Mouse (Mus musculus) forebrain, embryonic 11.5 days (tissue): ENCODE results near the gene Stpg2. TPM values are rescaled to one million over a fixed set of nuclear protein-coding genes. Genes with fewer than 3 reads are reported as not detected.
A peak's percentile ranks its signal among the peaks of the same experiment; 100 is the strongest.

Experiments
- ATAC-seq: fragments of 200-750 bp; cut with Nextera tagmentation; replicated peaks from 2 replicates; pipeline ENCODE4 v1.8.0; 2017; ENCODE audit warnings: moderate TSS enrichment; ENCODE audit not compliant: low FRiP score
- DNase-seq: peaks from one replicate; pipeline ENCODE4 v3.0.0-alpha.2; 2017; ENCODE audit warnings: low spot score
- H3K27ac ChIP-seq: fragments of 300-500 bp; sonication (generic); 2 replicates; pipeline ENCODE4 v1.5.1; 2014; ENCODE audit warnings: low read depth, low read length
- H3K27me3 ChIP-seq: fragments of 300-500 bp; sonication (generic); 2 replicates; pipeline ENCODE4 v1.6.1; 2014; ENCODE audit warnings: mild to moderate bottlenecking, low read length, mixed read lengths; ENCODE audit not compliant: control insufficient read depth, insufficient read depth
- H3K36me3 ChIP-seq: fragments of 300-500 bp; sonication (generic); 2 replicates; pipeline ENCODE4 v1.6.1; 2014; ENCODE audit warnings: mild to moderate bottlenecking, low read length, moderate library complexity, mixed read lengths; ENCODE audit not compliant: control insufficient read depth, insufficient read depth
- H3K4me1 ChIP-seq: fragments of 300-500 bp; sonication (generic); replicated peaks from 2 replicates; pipeline ENCODE4 v1.6.1; 2014; ENCODE audit warnings: low read length, mixed read lengths; ENCODE audit not compliant: control insufficient read depth, insufficient read depth
- H3K4me2 ChIP-seq: fragments of 300-500 bp; sonication (generic); 2 replicates; pipeline ENCODE4 v1.6.1; 2014; ENCODE audit warnings: low read depth, mild to moderate bottlenecking, low read length, moderate library complexity, mixed read lengths; ENCODE audit not compliant: severe bottlenecking
- H3K4me3 ChIP-seq: fragments of 300-500 bp; sonication (generic); 2 replicates; pipeline ENCODE4 v1.5.1; 2014; ENCODE audit warnings: low read depth, low read length
- H3K9ac ChIP-seq: fragments of 300-500 bp; sonication (generic); 2 replicates; pipeline ENCODE4 v1.6.1; 2014; ENCODE audit warnings: low read length
- H3K9me3 ChIP-seq: fragments of 300-500 bp; sonication (generic); 2 replicates; pipeline ENCODE4 v1.6.1; 2016; ENCODE audit warnings: low read length, mixed read lengths; ENCODE audit not compliant: control insufficient read depth
- WGBS: fragments of 180-500 bp; shearing (Covaris S2); extraction: QIAGEN DNeasy Blood & Tissue Kit; methylation state at CpG from one replicate; pipeline ENCODE4 v1.1.7; 2014; 5-methylcytosine and 5-hydroxymethylcytosine counted together
- polyA plus RNA-seq: library from polyadenylated mRNA; unstranded; fragments of >200 nt; fragmentation: Nextera tagmentation; extraction: Ambion mirVana; gene quantifications from 2 replicates; pipeline ENCODE4 v1.2.1, GENCODE M21; 2014

Gene Stpg2
- polyA plus RNA-seq, 1 experiment from 2014 or later: 0.15 TPM

DNA sequence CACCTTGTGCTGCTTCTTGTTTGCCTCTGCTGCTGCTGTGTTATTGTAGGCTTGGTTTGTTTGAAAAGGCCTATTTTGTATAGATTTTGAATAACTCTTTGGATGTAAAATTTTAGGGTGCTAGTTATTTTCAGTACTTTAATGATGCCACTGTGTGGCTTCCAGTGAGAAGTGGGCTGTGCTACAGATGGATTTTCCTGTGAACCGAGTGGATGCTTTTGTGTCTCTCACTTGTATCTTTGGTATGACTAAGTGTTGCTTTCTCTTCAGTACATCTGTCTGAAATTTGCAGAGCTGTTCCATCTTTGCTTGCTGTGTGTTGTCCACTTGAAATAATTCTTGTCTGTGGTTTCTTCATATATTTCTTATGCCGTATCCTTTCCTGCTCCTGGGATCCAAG, 106.2 kb downstream of the Stpg2 start:
- no peak for ATAC-seq
- Histone ChIP-seq H3K9me3 (no peaks in the 10 kb centered on the region), H3K4me1 (no peaks in the 10 kb centered on the region), H3K4me2 (no peak overlapping the region), H3K27ac (no peak overlapping the region), H3K27me3 (no peaks in the 10 kb centered on the region), H3K36me3 (no peaks in the 10 kb centered on the region), H3K4me3 (no peak overlapping the region), H3K9ac (no peak overlapping the region)
- DNase-seq: no peak
- 96% methylated on average over 2 of the region's 2 CpGs for WGBS

DNA sequence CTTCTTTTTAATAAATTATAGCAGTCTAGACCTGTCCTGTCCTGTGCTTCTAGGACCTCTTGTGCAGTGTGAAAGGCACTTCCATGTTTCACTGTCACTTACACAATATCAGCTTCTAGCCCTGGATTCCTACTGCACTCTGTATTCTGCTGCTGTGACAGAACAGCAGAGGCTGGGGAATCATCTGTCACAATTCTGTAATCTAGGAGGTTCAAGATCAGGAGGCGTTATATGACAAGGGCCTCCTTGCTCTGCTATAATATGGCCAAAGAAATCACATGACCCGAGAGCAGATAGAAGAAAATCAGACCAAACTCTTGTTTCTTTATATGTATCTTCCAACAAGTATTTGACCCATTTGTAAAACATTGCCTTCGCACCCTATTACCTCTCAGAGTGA, 175.0 kb downstream of the Stpg2 start:
- WGBS: 87% methylated on average over 3 of the region's 3 CpGs
- Histone ChIP-seq H3K9ac (no peak overlapping the region), H3K36me3 (no peaks in the 10 kb centered on the region), H3K9me3 (no peaks in the 10 kb centered on the region), H3K4me3 (no peak overlapping the region), H3K4me2 (no peak overlapping the region), H3K27me3 (no peaks in the 10 kb centered on the region), H3K4me1 (no peaks in the 10 kb centered on the region), H3K27ac (no peak overlapping the region)
- no peak for ATAC-seq
- DNase-seq: no peak

DNA sequence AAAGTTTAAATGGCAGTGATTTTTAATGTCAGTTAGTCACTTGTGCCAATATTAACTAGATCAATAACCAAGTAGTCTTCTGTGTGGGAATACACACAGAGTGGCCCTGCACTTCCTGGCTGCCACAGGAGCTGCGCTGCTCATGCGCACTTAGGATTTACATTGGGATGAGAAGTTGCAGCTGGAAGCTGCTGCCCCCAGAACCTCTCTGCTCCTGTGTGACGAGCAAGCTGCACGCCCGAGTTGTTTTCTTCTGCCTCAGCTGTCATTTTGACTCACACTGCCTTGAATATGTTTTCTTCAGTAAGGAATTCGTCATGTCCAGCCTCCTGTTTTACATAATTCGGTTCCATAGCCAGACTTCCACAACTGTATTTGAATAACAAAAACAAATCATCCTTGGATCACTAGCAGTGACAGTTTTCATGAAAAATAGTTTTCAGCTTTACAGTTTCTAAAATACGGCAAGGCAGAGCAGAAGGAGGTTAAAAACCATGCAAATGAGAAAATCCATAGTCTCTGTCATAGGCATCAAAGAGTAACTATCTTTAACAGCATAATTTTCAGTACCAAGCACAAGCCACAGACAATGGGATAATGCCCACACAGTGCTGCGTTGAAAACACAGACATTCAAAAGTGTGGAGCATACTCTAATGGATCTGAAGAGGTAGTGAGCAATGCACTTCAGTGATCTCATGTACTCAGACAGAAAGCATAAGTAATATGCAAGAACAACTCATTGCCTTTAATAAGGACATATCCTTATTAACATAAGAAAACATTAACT, 191.8 kb downstream of the Stpg2 start:
- WGBS: 76% methylated on average over 9 of the region's 9 CpGs
- Histone ChIP-seq H3K4me2 (no peak overlapping the region), H3K4me3 (no peak overlapping the region), H3K36me3 (no peaks in the 10 kb centered on the region), H3K9me3 (no peaks in the 10 kb centered on the region; the same call in 1 of the 2 replicates), H3K27me3 (no peaks in the 10 kb centered on the region), H3K27ac (no peak overlapping the region), H3K9ac (no peak overlapping the region), H3K4me1 (no peaks in the 10 kb centered on the region)
- ATAC-seq: no peak; the same call in 1 of the 2 replicates
- DNase-seq: no peak

DNA sequence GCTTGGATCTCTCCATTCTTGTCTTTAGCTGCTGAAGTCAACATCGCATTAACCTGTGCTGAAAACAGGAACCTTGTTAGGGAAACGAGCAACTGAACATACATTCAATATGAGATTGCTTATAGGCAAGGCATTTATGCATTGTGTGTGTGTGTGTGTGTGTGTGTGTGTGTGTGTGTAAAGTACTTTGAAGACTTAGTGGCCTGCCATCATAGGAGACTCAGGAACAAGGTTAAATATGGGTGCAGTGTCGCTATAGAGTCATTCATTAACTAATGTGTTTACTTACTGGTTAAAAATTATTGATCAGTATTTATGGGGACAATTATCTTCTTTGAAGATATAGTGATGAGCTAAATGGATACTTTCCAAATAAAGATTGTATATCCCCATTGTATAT, 199.2 kb downstream of the Stpg2 start:
- Histone ChIP-seq H3K9me3 (no peaks in the 10 kb centered on the region), H3K4me2 (no peak overlapping the region), H3K27ac (no peak overlapping the region), H3K4me3 (no peak overlapping the region), H3K9ac (no peak overlapping the region), H3K4me1 (no peaks in the 10 kb centered on the region), H3K36me3 (no peaks in the 10 kb centered on the region), H3K27me3 (no peaks in the 10 kb centered on the region)
- 82% methylated on average over 3 of the region's 3 CpGs for WGBS
- no peak for ATAC-seq
- no peak for DNase-seq

DNA sequence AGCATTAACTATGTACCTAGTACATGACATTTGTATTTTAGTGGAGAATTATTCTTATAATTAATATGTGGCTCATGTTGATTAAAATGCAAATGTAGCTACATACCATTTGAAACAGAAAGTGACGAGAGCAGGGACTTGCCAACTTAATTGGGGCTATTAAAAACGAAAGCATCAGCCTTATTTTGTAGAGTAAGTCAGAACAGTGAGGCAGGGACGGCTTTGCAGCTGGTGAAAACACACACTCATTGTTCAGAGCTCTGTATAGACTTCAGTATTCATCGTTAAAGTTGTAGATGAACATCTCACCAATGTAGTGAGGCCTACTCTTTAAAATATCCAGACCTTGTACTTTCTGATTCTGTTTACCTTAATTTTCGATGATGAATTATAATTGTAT, 213.6 kb downstream of the Stpg2 start:
- H3K27ac ChIP-seq: no peak overlapping the region
- ATAC-seq: peak; percentile 44; the same call in 1 of the 2 replicates
- no peaks in the 10 kb centered on the region for H3K9me3 ChIP-seq
- WGBS: 63% methylated on average over 5 of the region's 5 CpGs
- no peaks in the 10 kb centered on the region for H3K4me1 ChIP-seq
- H3K4me2 ChIP-seq: no peak overlapping the region
- H3K36me3 ChIP-seq: no peaks in the 10 kb centered on the region
- no peak overlapping the region for H3K9ac ChIP-seq
- DNase-seq: no peak
- H3K27me3 ChIP-seq: no peaks in the 10 kb centered on the region
- H3K4me3 ChIP-seq: no peak overlapping the region

DNA sequence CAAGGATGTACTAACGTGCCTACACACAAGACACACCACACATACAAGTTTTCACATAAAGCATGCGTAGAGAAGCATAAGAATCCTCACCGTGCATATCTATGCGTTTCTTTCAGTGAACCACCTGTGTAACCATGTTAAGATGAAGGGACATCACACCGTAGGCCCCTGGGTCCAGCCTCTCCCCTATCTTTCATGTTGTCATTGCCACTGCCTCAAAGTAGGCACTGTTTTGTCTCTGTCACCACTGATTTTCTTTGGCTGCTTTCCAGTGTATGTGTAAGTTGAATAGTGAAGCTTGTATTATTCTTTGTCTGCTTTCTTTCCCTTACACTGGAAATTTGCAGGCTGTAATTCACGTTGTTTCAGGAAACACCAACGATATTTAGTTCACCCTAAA, 236.7 kb downstream of the Stpg2 start:
- no peaks in the 10 kb centered on the region for H3K27me3 ChIP-seq
- no peak overlapping the region for H3K9ac ChIP-seq
- H3K36me3 ChIP-seq: no peaks in the 10 kb centered on the region
- ATAC-seq: no peak
- H3K27ac ChIP-seq: no peak overlapping the region
- no peak overlapping the region for H3K4me2 ChIP-seq
- no peak overlapping the region for H3K4me3 ChIP-seq
- WGBS: 90% methylated on average over 7 of the region's 7 CpGs
- no peak for DNase-seq
- no peaks in the 10 kb centered on the region for H3K4me1 ChIP-seq
- H3K9me3 ChIP-seq: no peaks in the 10 kb centered on the region

DNA sequence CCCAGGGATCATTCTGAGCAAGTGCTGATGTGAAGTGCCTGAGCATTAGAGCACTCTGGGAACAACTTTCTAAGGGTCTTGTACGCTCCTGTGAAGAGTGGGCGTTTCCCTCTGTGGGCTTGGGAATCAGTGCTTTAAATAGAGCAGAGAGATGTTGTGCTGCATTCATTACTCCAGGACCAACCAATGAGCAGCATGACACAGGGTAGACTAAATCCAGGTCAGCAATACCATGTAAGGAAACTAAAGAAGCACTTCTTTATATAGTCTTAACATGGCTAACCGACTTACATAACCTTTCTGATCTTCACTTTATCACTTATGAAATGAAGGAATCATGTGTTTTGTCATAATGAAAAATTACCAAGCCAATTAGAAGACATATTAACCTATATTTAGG, 290.4 kb downstream of the Stpg2 start:
- H3K27me3 ChIP-seq: no peaks in the 10 kb centered on the region
- H3K27ac ChIP-seq: no peak overlapping the region
- no peak overlapping the region for H3K9ac ChIP-seq
- H3K9me3 ChIP-seq: no peaks in the 10 kb centered on the region
- H3K4me2 ChIP-seq: no peak overlapping the region
- H3K4me1 ChIP-seq: no peaks in the 10 kb centered on the region
- DNase-seq (no peak), ATAC-seq (no peak)
- no peaks in the 10 kb centered on the region for H3K36me3 ChIP-seq
- 75% methylated on average over 3 of the region's 3 CpGs for WGBS
- H3K4me3 ChIP-seq: no peak overlapping the region

DNA sequence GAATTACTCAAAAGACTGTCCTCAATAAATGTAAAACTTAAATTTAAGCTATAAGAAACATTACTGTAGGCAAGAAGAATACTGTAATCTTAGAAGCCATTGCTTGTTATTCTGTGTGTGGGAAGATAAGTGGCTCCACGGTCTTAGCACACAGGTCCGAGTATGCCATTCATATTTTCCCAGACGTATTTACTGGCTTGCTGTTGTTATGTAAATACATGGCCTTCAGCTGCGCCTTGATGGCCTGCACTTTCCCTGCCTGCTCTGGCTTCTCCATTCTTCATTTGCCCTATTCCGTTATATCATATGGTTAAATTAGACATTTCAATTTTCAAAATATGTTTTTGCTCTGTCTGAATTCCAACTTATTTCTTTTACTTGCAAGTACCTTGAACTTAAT, 296.7 kb downstream of the Stpg2 start:
- Histone ChIP-seq H3K36me3 (no peaks in the 10 kb centered on the region), H3K4me2 (no peak overlapping the region), H3K9me3 (no peaks in the 10 kb centered on the region), H3K27ac (no peak overlapping the region), H3K9ac (no peak overlapping the region), H3K27me3 (no peaks in the 10 kb centered on the region), H3K4me1 (no peaks in the 10 kb centered on the region), H3K4me3 (no peak overlapping the region)
- no peak for DNase-seq
- 66% methylated on average over 5 of the region's 5 CpGs for WGBS
- peak; percentile 56 for ATAC-seq
